Mouse (Mus musculus) CH12.LX (cell line): Measurements from ENCODE around the gene Olfr1150-ps1. TPM values are rescaled to one million over a fixed set of nuclear protein-coding genes. Genes with fewer than 3 reads are reported as not detected.

Experiments
- polyA plus RNA-seq: library from polyadenylated mRNA; unstranded; fragments of >175 nt; gene quantifications from 2 replicates; pipeline ENCODE4 v1.2.1, GENCODE M21; 2012; ENCODE audit warnings: low read depth; ENCODE audit not compliant: insufficient read length
- total RNA-seq, 2 experiments: library from RNA; depleted of rRNA; stranded (reverse); fragments of 300-350 nt in 1 of 2; fragments of >200 nt in 1 of 2; gene quantifications; 2 replicates each; pipeline ENCODE4 v1.2.3; 2012 to 2014

The Olfr1150-ps1 gene
- total and polyA plus RNA-seq, 3 experiments: not detected

Other genes with a start within 250 kb of the Olfr1150-ps1 start
Only the 20 nearest of the 30 such genes appear.
- not detected in 2 replicates for gene Olfr1135, start 170.3 kb upstream of the Olfr1150-ps1 start, total RNA-seq (2012; rRNA removed)
- gene Olfr1135, start 170.3 kb upstream of the Olfr1150-ps1 start, total RNA-seq (2014; rRNA removed): not detected in 2 replicates
- gene Olfr1135, start 170.3 kb upstream of the Olfr1150-ps1 start, polyA plus RNA-seq: not detected in 2 replicates
- gene Olfr1136, start 150.0 kb upstream of the Olfr1150-ps1 start, total RNA-seq (2012; rRNA removed): not detected in 2 replicates
- not detected in 2 replicates for gene Olfr1136, start 150.0 kb upstream of the Olfr1150-ps1 start, total RNA-seq (2014; rRNA removed)
- not detected in 2 replicates for gene Olfr1136, start 150.0 kb upstream of the Olfr1150-ps1 start, polyA plus RNA-seq
- gene Olfr1137, start 130.8 kb upstream of the Olfr1150-ps1 start, total RNA-seq (2012; rRNA removed): not detected in 2 replicates
- not detected in 2 replicates for gene Olfr1137, start 130.8 kb upstream of the Olfr1150-ps1 start, total RNA-seq (2014; rRNA removed)
- gene Olfr1137, start 130.8 kb upstream of the Olfr1150-ps1 start, polyA plus RNA-seq: not detected in 2 replicates
- gene Olfr1138, start 104.0 kb upstream of the Olfr1150-ps1 start, total RNA-seq (2012; rRNA removed): not detected in 2 replicates
- gene Olfr1138, start 104.0 kb upstream of the Olfr1150-ps1 start, total RNA-seq (2014; rRNA removed): not detected in 2 replicates
- not detected in 2 replicates for gene Olfr1138, start 104.0 kb upstream of the Olfr1150-ps1 start, polyA plus RNA-seq
- gene Olfr1140, start 100.2 kb upstream of the Olfr1150-ps1 start, total RNA-seq (2012; rRNA removed): not detected in 2 replicates
- not detected in 2 replicates for gene Olfr1140, start 100.2 kb upstream of the Olfr1150-ps1 start, total RNA-seq (2014; rRNA removed)
- not detected in 2 replicates for gene Olfr1140, start 100.2 kb upstream of the Olfr1150-ps1 start, polyA plus RNA-seq
- gene Olfr1141, start 90.0 kb upstream of the Olfr1150-ps1 start, total RNA-seq (2012; rRNA removed): not detected in 2 replicates
- gene Olfr1141, start 90.0 kb upstream of the Olfr1150-ps1 start, total RNA-seq (2014; rRNA removed): not detected in 2 replicates
- not detected in 2 replicates for gene Olfr1141, start 90.0 kb upstream of the Olfr1150-ps1 start, polyA plus RNA-seq
- gene Olfr152, start 64.5 kb upstream of the Olfr1150-ps1 start, total RNA-seq (2012; rRNA removed): not detected in 2 replicates
- gene Olfr152, start 64.5 kb upstream of the Olfr1150-ps1 start, total RNA-seq (2014; rRNA removed): not detected in 2 replicates
- gene Olfr152, start 64.5 kb upstream of the Olfr1150-ps1 start, polyA plus RNA-seq: not detected in 2 replicates
- gene Olfr1143, start 43.4 kb upstream of the Olfr1150-ps1 start, total RNA-seq (2012; rRNA removed): not detected in 2 replicates
- gene Olfr1143, start 43.4 kb upstream of the Olfr1150-ps1 start, total RNA-seq (2014; rRNA removed): not detected in 2 replicates
- not detected in 2 replicates for gene Olfr1143, start 43.4 kb upstream of the Olfr1150-ps1 start, polyA plus RNA-seq
- gene Olfr1145, start 34.2 kb upstream of the Olfr1150-ps1 start, total RNA-seq (2012; rRNA removed): not detected in 2 replicates
- gene Olfr1145, start 34.2 kb upstream of the Olfr1150-ps1 start, total RNA-seq (2014; rRNA removed): not detected in 2 replicates
- gene Olfr1145, start 34.2 kb upstream of the Olfr1150-ps1 start, polyA plus RNA-seq: not detected in 2 replicates
- not detected in 2 replicates for gene Olfr1148, start 13.5 kb upstream of the Olfr1150-ps1 start, total RNA-seq (2012; rRNA removed)
- gene Olfr1148, start 13.5 kb upstream of the Olfr1150-ps1 start, total RNA-seq (2014; rRNA removed): not detected in 2 replicates
- gene Olfr1148, start 13.5 kb upstream of the Olfr1150-ps1 start, polyA plus RNA-seq: not detected in 2 replicates
- gene Olfr1151, start 11.9 kb downstream of the Olfr1150-ps1 start, total RNA-seq (2012; rRNA removed): not detected in 2 replicates
- gene Olfr1151, start 11.9 kb downstream of the Olfr1150-ps1 start, total RNA-seq (2014; rRNA removed): not detected in 2 replicates
- not detected in 2 replicates for gene Olfr1151, start 11.9 kb downstream of the Olfr1150-ps1 start, polyA plus RNA-seq
- not detected in 2 replicates for gene Olfr1152, start 22.5 kb downstream of the Olfr1150-ps1 start, total RNA-seq (2012; rRNA removed)
- not detected in 2 replicates for gene Olfr1152, start 22.5 kb downstream of the Olfr1150-ps1 start, total RNA-seq (2014; rRNA removed)
- gene Olfr1152, start 22.5 kb downstream of the Olfr1150-ps1 start, polyA plus RNA-seq: 0.04 and 0.05 TPM in 2 replicates
- not detected in 2 replicates for gene Olfr1153, start 51.0 kb downstream of the Olfr1150-ps1 start, total RNA-seq (2012; rRNA removed)
- gene Olfr1153, start 51.0 kb downstream of the Olfr1150-ps1 start, total RNA-seq (2014; rRNA removed): not detected in 2 replicates
- gene Olfr1153, start 51.0 kb downstream of the Olfr1150-ps1 start, polyA plus RNA-seq: not detected in 2 replicates
- gene Olfr1154, start 61.2 kb downstream of the Olfr1150-ps1 start, total RNA-seq (2012; rRNA removed): not detected in 2 replicates
- gene Olfr1154, start 61.2 kb downstream of the Olfr1150-ps1 start, total RNA-seq (2014; rRNA removed): not detected in 2 replicates
- gene Olfr1154, start 61.2 kb downstream of the Olfr1150-ps1 start, polyA plus RNA-seq: not detected in 2 replicates
- not detected in 2 replicates for gene Olfr1155, start 101.1 kb downstream of the Olfr1150-ps1 start, total RNA-seq (2012; rRNA removed)
- not detected in 2 replicates for gene Olfr1155, start 101.1 kb downstream of the Olfr1150-ps1 start, total RNA-seq (2014; rRNA removed)
- not detected in 2 replicates for gene Olfr1155, start 101.1 kb downstream of the Olfr1150-ps1 start, polyA plus RNA-seq
- gene Olfr1156, start 109.1 kb downstream of the Olfr1150-ps1 start, total RNA-seq (2012; rRNA removed): not detected in 2 replicates
- not detected in 2 replicates for gene Olfr1156, start 109.1 kb downstream of the Olfr1150-ps1 start, total RNA-seq (2014; rRNA removed)
- not detected in 2 replicates for gene Olfr1156, start 109.1 kb downstream of the Olfr1150-ps1 start, polyA plus RNA-seq
- gene Olfr1157, start 124.3 kb downstream of the Olfr1150-ps1 start, total RNA-seq (2012; rRNA removed): not detected in 2 replicates
- gene Olfr1157, start 124.3 kb downstream of the Olfr1150-ps1 start, total RNA-seq (2014; rRNA removed): not detected in 2 replicates
- gene Olfr1157, start 124.3 kb downstream of the Olfr1150-ps1 start, polyA plus RNA-seq: not detected in 2 replicates
- not detected in 2 replicates for gene Olfr74, start 130.7 kb downstream of the Olfr1150-ps1 start, total RNA-seq (2012; rRNA removed)
- gene Olfr74, start 130.7 kb downstream of the Olfr1150-ps1 start, total RNA-seq (2014; rRNA removed): not detected in 2 replicates
- gene Olfr74, start 130.7 kb downstream of the Olfr1150-ps1 start, polyA plus RNA-seq: not detected in 2 replicates
- gene Olfr1158, start 146.1 kb downstream of the Olfr1150-ps1 start, total RNA-seq (2012; rRNA removed): not detected in 2 replicates
- gene Olfr1158, start 146.1 kb downstream of the Olfr1150-ps1 start, total RNA-seq (2014; rRNA removed): not detected in 2 replicates
- gene Olfr1158, start 146.1 kb downstream of the Olfr1150-ps1 start, polyA plus RNA-seq: not detected in 2 replicates
- not detected in 2 replicates for gene Olfr1160, start 164.3 kb downstream of the Olfr1150-ps1 start, total RNA-seq (2012; rRNA removed)
- gene Olfr1160, start 164.3 kb downstream of the Olfr1150-ps1 start, total RNA-seq (2014; rRNA removed): not detected in 2 replicates
- gene Olfr1160, start 164.3 kb downstream of the Olfr1150-ps1 start, polyA plus RNA-seq: not detected in 2 replicates